Mouse (Mus musculus) midbrain, embryonic 10.5 days (tissue): ENCODE results near the gene Hdac2. TPM values are rescaled to one million over a fixed set of nuclear protein-coding genes. Genes with fewer than 3 reads are reported as not detected.

ENCODE experiments used
- DNase-seq: peaks from one replicate; pipeline ENCODE4 v3.0.0-alpha.2; 2017; ENCODE audit warnings: low spot score
- H3K27ac ChIP-seq: fragments of 300-500 bp; sonication (generic); replicated peaks from 2 replicates; pipeline ENCODE4 v1.5.1; 2016; ENCODE audit warnings: mild to moderate bottlenecking
- H3K27me3 ChIP-seq: fragments of 300-500 bp; sonication (generic); 2 replicates; pipeline ENCODE4 v1.6.1; 2016; ENCODE audit warnings: low read depth, mild to moderate bottlenecking; ENCODE audit not compliant: poor library complexity, severe bottlenecking
- H3K36me3 ChIP-seq: fragments of 300-500 bp; sonication (generic); 2 replicates; pipeline ENCODE4 v1.6.1; 2016; ENCODE audit warnings: mild to moderate bottlenecking, moderate library complexity
- H3K4me1 ChIP-seq: fragments of 300-500 bp; sonication (generic); 2 replicates; pipeline ENCODE4 v1.6.1; 2016
- H3K4me3 ChIP-seq: fragments of 300-500 bp; sonication (generic); 2 replicates; pipeline ENCODE4 v1.5.1; 2016; ENCODE audit warnings: mild to moderate bottlenecking, moderate library complexity
- H3K9me3 ChIP-seq: fragments of 300-500 bp; sonication (generic); replicated peaks from 2 replicates; pipeline ENCODE4 v1.6.1; 2016; ENCODE audit warnings: mild to moderate bottlenecking
- WGBS: fragments of 180-500 bp; shearing (Covaris S2); methylation state at CpG from one replicate; pipeline ENCODE4 v1.1.7; 2016; 5-methylcytosine and 5-hydroxymethylcytosine counted together
- polyA plus RNA-seq: library from polyadenylated mRNA; unstranded; fragments of >200 nt; fragmentation: Nextera tagmentation; extraction: Ambion mirVana; gene quantifications from 2 replicates; pipeline ENCODE4 v1.2.1, GENCODE M21; 2016

The Hdac2 gene
- 311 and 325 TPM in 2 replicates for polyA plus RNA-seq

DNA sequence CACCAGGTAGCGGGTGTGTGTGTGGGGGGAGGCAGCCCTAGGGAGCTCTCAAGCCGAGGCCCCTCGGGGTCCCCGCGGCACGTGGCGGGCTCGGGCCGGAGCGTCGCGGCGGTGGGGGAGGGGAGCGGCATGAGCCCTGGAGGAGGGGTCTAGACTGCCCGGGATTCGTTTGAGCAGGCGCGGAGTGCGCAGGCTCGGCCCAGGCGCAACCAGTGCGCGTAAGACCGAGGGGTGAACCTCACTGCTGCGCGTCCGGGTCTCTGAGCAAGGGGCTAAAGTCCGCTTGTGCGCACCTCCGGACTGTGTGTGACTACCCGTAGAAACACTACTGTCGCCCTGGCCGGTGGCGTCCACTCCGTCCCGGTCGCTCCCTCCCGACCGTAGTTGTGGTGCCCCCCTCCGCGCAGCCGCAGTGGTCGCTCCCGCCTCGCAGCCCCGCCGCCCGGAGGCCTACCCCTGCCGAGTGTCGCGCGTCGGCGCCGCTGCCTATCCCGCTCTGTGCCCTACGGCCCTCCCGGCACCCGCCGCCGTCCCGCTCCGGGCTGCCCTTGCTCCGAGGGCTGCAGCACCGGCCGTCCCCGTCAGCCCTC, at the start of gene Hdac2:
Gene Hdac2, plus strand, starts transcription at position 459 of the 590 bp plus-strand sequence.
- H3K4me3 ChIP-seq, result peak within 1 kb of the TSS; percentile 94
- DNase-seq, result peak; percentile 90
- under 1% methylated on average over 67 of the region's 67 CpGs for WGBS
- peaks cover 10% of the 10 kb centered on the region for H3K27me3 ChIP-seq
- H3K4me1 ChIP-seq, result peaks cover 15% of the 10 kb centered on the region
- H3K27ac ChIP-seq, result peak within 1 kb of the TSS; percentile 99
- H3K36me3 ChIP-seq, result peaks cover 33% of the 10 kb centered on the region
- peaks cover 22% of the 10 kb centered on the region for H3K9me3 ChIP-seq

DNA sequence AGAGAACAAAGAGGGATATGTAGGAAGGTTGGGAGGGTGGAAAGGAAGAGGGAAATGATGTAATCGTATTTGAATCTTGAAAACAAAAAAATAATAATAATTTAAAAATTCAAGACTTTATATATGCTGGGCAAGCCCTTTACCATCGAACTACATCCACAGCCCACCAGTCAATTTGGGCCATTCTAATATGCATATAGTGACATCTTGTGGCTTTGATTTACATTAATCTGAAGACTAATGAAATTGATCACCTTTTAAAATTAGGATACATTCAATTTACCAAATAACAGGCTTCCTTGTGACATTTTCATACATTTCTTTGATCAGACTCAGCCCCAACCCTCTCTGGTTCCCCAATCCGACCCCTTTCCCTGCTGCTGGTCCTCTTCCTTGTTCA, 46.1 kb upstream of the Hdac2 start:
- Histone ChIP-seq H3K36me3 (no peaks in the 10 kb centered on the region), H3K9me3 (no peaks in the 10 kb centered on the region), H3K27me3 (no peaks in the 10 kb centered on the region), H3K27ac (no peak overlapping the region), H3K4me3 (no peak overlapping the region), H3K4me1 (no peaks in the 10 kb centered on the region)
- no peak for DNase-seq
- WGBS, result 83% methylated on average over 3 of the region's 3 CpGs

DNA sequence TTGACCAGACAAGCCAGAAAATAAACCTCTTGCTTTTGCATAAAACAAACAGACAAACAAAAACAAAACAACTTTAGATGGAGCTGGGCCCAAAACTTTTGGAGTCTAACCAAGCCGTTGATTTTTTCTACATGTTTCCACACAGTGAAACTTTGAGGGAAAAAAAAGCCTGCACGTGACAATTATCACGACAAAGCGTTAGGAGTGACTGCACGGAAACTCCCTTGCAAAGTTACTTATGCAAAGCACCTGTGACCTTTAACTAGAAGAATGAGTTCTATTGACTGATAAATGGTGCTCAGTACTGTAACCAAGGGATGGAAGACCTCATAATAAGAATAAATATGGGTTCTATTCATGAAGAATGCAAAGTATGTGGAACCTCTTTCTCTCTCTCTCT, 38.5 kb upstream of the Hdac2 start:
- 89% methylated on average over 5 of the region's 5 CpGs for WGBS
- no peaks in the 10 kb centered on the region for H3K9me3 ChIP-seq
- peaks cover 5% of the 10 kb centered on the region; the same call in 1 of the 2 replicates for H3K4me1 ChIP-seq
- H3K36me3 ChIP-seq, result no peaks in the 10 kb centered on the region
- no peaks in the 10 kb centered on the region for H3K27me3 ChIP-seq
- H3K4me3 ChIP-seq, result no peak overlapping the region
- DNase-seq, result no peak
- no peak overlapping the region for H3K27ac ChIP-seq

DNA sequence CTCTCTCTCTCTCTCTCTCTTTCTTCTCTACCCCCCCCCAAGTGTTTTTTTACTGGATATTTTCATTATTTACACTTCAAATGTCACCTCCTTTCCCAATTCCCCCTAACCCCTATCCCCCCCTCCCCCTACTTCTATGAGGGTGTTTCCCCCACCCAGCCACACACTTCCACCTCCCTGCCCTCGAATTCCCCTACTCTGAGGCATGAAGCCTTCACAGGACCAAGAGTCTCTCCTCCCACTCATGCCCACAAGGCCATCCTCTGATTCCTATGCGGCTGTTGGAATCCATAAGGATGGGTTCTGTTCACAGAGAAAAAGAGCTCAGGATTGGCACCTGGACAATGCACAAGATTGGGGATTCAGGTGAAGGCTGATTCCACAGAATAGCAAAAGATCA, 38.1 kb upstream of the Hdac2 start:
- H3K4me3 ChIP-seq, result no peak overlapping the region
- H3K27me3 ChIP-seq, result no peaks in the 10 kb centered on the region
- no peaks in the 10 kb centered on the region for H3K9me3 ChIP-seq
- no peak overlapping the region for H3K27ac ChIP-seq
- peaks cover 5% of the 10 kb centered on the region; the same call in 1 of the 2 replicates for H3K4me1 ChIP-seq
- no peak for DNase-seq
- no peaks in the 10 kb centered on the region for H3K36me3 ChIP-seq
- 81% methylated on average over 2 of the region's 2 CpGs for WGBS

DNA sequence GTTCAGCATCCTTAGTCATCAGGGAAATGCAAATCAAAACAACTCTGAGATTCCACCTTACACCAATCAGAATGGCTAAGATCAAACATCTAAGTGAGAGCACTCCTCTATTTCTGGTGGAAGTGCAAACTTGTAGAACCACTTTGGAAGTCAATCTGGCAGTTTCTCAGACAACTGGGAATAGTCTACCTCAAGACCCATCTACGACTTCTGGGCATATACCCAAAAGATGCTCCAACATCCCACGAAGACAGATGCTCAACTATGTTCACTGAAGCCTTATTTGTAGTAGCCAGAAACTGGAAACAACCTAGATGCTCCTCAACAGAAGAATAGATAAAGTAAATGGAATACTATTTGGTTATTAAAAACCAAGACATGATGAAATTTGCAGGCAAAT, 22.6 kb upstream of the Hdac2 start:
- Histone ChIP-seq H3K9me3 (0 out of 2 replicates have a peak, but pooled peaks cover 4% of the 10 kb centered on the region), H3K4me1 (no peaks in the 10 kb centered on the region), H3K4me3 (no peak overlapping the region), H3K36me3 (no peaks in the 10 kb centered on the region), H3K27me3 (no peaks in the 10 kb centered on the region), H3K27ac (no peak overlapping the region)
- DNase-seq, result no peak
- WGBS, result 84% methylated on average over 2 of the region's 2 CpGs

DNA sequence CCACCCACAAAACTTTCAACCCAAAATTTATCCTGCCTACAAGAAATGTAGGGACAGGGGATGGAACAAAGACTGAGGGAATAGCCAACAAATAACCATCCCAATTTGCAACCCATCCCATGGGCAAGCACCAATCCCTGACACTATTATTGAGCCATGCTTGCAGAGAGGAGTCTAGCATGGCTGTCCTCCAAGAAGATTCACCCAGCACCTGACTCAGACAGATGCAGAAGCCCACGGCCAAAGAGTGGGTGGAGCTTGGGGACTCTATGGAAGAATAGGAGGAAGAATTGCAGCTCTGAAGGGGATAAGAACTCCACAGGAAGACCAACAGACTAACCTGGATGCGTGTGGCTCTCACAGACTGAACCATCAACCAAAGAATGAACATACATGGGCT, 21.7 kb upstream of the Hdac2 start:
- Histone ChIP-seq H3K36me3 (no peaks in the 10 kb centered on the region), H3K9me3 (0 out of 2 replicates have a peak, but pooled peaks cover 4% of the 10 kb centered on the region), H3K27me3 (no peaks in the 10 kb centered on the region), H3K27ac (no peak overlapping the region), H3K4me1 (no peaks in the 10 kb centered on the region), H3K4me3 (no peak overlapping the region)
- 80% methylated on average over 2 of the region's 2 CpGs for WGBS
- DNase-seq, result no peak

DNA sequence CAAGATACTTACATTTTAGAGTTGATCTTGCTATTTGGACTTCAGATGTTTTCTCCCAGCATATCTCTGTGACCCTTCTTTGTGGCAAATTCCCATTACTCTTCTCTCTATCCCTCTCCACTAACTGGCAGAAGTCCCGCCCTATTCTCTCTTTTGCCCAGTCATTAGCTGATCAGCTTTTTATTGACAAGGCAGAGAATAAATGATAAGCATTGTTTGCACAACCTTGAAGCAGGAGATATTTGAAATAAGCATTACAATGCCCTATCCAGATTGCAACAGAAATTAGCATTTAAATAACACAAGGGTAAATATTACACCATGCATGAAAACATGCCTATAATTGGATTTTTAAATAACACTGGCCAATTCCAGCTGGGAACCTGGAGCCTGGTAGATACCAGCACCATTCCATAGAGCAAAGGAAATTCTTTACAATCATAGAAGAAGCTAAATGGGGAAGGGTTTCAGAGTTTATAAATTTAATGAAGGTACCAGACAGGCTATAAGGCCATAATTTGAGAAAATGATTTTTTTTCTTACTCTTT, 14.7 kb upstream of the Hdac2 start:
- no peaks in the 10 kb centered on the region for H3K4me1 ChIP-seq
- H3K27ac ChIP-seq, result no peak overlapping the region
- H3K9me3 ChIP-seq, result 0 out of 2 replicates have a peak, but pooled peaks cover 4% of the 10 kb centered on the region
- no peak overlapping the region for H3K4me3 ChIP-seq
- 83% methylated on average over 1 of the region's 1 CpGs for WGBS
- no peaks in the 10 kb centered on the region for H3K27me3 ChIP-seq
- no peaks in the 10 kb centered on the region for H3K36me3 ChIP-seq
- DNase-seq, result no peak

DNA sequence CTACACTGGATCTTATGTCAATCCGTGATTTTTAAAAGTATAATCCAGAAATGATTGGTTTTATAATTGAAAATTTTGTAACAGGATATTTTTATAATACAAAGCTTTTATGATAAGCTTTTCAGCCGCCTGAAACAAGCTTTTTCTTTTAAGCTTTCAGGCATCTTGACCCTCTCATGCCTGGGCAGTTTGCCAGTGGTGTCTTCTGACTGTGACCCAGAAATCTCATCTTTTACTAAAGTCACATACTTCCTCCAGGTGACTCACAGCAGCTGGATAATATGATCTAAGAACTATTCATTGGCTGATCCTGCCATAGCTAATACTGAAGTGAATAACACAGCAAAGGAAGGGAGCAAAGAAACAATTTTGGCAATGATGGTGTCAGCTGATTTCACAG, 9.9 kb upstream of the Hdac2 start:
- no peaks in the 10 kb centered on the region for H3K36me3 ChIP-seq
- WGBS, result 81% methylated on average over 2 of the region's 2 CpGs
- no peak overlapping the region for H3K27ac ChIP-seq
- H3K9me3 ChIP-seq, result no peaks in the 10 kb centered on the region
- no peak for DNase-seq
- no peaks in the 10 kb centered on the region for H3K27me3 ChIP-seq
- H3K4me3 ChIP-seq, result no peak overlapping the region
- H3K4me1 ChIP-seq, result no peaks in the 10 kb centered on the region

DNA sequence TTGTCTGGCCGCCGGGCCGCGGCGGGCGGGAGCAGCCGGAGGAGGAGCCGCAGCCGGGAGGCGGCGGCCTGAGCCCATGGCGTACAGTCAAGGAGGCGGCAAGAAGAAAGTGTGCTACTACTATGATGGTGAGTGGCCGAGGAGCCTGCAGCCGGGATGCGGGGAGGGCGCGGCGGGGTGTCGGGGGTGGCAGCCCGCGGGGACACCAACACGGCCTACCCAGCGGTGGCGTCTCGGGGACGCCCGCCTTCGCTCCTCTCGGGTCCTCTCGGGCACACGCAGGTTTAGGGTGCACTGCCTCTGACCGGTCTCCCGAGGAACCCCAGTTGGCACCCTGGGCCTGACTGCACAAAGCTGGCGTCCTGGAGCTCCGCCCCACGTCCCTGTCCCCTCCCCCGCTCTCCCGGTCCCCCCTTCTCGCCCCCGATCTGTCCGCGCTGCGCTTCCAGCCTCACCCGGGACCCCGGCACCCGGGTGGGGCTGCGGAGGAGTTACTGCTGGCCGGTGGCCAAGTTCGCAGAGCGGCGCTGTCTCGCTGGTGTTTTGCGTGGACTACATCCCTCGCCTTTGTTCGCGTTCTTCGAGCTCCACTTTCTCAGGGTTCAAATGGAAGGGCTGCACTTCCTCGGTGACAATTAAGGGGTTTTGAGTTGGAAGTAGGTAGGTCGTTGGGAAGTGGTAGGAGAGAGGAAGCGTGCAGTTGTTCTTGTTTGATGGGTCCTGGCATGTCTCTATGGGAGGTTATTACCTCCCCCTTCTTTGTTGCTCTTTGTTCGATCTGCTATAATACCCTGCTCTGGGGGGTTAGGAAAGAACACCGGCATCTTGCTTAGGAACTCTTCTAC, 554 bp downstream of the Hdac2 start:
- peaks cover 40% of the 10 kb centered on the region for H3K36me3 ChIP-seq
- WGBS, result under 1% methylated on average over 61 of the region's 63 CpGs
- peak overlapping the region; percentile 94 for H3K4me3 ChIP-seq
- DNase-seq, result peak; percentile 83
- H3K27ac ChIP-seq, result peak overlapping the region; percentile 99
- peaks cover 10% of the 10 kb centered on the region for H3K27me3 ChIP-seq
- peaks cover 28% of the 10 kb centered on the region for H3K9me3 ChIP-seq
- H3K4me1 ChIP-seq, result peaks cover 15% of the 10 kb centered on the region

DNA sequence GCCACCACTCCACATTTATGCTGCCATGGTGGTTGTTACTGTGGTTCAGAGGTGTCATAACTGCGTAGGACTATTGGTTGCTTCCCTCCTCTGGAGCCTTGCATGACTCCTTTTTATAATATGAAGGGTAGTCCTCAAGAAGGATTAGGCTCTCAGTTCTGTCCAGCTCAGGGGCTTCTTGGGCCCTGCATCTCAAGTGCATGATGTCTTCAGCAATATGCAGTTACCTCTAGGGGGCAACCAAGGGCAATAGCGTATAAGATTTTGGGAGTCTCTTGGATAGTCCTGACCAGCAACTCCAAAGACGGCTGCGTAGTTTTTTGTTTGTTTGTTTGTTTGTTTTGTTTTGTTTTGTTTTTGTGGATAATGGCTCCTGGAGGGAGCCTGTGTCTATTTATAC, 7.5 kb downstream of the Hdac2 start:
- Histone ChIP-seq H3K4me1 (no peaks in the 10 kb centered on the region), H3K9me3 (peaks cover 45% of the 10 kb centered on the region), H3K27ac (no peak overlapping the region), H3K27me3 (no peaks in the 10 kb centered on the region), H3K36me3 (peaks cover 81% of the 10 kb centered on the region), H3K4me3 (no peak overlapping the region)
- DNase-seq, result no peak
- 95% methylated on average over 4 of the region's 4 CpGs for WGBS

DNA sequence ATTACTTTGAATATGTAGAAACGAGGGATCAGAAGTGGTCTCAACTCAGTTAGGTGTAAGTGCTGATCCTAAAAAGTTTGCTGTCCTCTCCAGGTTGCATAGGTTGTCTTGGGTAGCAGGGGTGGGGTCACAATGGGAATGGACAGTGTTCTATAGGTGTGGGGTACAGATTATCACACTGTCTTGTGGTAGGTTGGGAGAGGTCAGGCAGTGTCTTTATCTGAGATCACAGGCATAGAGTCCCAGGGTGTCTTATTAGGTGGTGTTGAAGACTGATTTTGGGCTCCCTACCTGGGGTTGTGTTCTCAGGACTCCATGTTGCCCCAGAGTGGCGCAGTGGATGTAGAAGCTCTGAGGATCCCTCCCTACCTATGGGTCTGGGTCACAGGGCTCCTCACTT, 17.8 kb downstream of the Hdac2 start:
- no peak for DNase-seq
- no peak overlapping the region for H3K4me3 ChIP-seq
- H3K27ac ChIP-seq, result no peak overlapping the region
- H3K27me3 ChIP-seq, result no peaks in the 10 kb centered on the region
- no peaks in the 10 kb centered on the region for H3K9me3 ChIP-seq
- H3K4me1 ChIP-seq, result no peaks in the 10 kb centered on the region
- H3K36me3 ChIP-seq, result peaks cover 100% of the 10 kb centered on the region
- WGBS, result 92% methylated on average over 2 of the region's 2 CpGs

DNA sequence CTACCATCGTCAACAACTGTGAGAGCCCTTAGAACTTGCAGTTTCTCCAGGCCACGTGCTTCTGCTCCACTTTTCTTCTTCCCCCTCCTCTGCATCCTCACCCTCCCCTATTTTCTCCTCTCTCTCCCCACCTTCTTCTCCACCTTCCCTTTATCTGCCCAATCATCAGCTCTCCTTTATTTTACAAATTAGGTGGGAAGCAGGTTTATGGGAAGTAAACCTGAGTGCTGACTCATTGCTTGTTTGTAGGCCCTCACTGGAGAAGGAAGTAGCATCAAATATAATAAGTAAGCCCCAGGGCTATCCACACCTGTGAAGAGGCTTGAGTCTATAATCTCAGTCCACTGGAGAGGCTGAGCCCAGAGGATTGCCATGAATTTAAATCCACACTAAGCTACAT, 26.5 kb downstream of the Hdac2 start:
- WGBS, result 94% methylated on average over 2 of the region's 2 CpGs
- H3K27ac ChIP-seq, result no peak overlapping the region
- DNase-seq, result no peak
- H3K4me1 ChIP-seq, result no peaks in the 10 kb centered on the region
- peaks cover 11% of the 10 kb centered on the region; the same call in 1 of the 2 replicates for H3K9me3 ChIP-seq
- H3K4me3 ChIP-seq, result no peak overlapping the region
- peaks cover 100% of the 10 kb centered on the region for H3K36me3 ChIP-seq
- no peaks in the 10 kb centered on the region for H3K27me3 ChIP-seq
